Mouse (Mus musculus) midbrain, embryonic 13.5 days (tissue): Measurements from ENCODE around the gene Zfp507. TPM values are rescaled to one million over a fixed set of nuclear protein-coding genes. Genes with fewer than 3 reads are reported as not detected.

Experiments used
- ATAC-seq: fragments of 200-750 bp; cut with Nextera tagmentation; 2 replicates; pipeline ENCODE4 v1.8.0; 2017; ENCODE audit warnings: mild to moderate bottlenecking, moderate TSS enrichment, moderate library complexity
- H3K27ac ChIP-seq: fragments of 300-500 bp; sonication (generic); 2 replicates; pipeline ENCODE4 v1.5.1; 2015; ENCODE audit warnings: inconsistent platforms, mild to moderate bottlenecking, moderate library complexity
- H3K27me3 ChIP-seq: fragments of 300-500 bp; sonication (generic); 2 replicates; pipeline ENCODE4 v1.6.1; 2015; ENCODE audit warnings: mild to moderate bottlenecking, inconsistent platforms
- H3K36me3 ChIP-seq: fragments of 300-500 bp; sonication (generic); 2 replicates; pipeline ENCODE4 v1.6.1; 2015; ENCODE audit warnings: mild to moderate bottlenecking, inconsistent platforms
- H3K4me1 ChIP-seq: fragments of 300-500 bp; sonication (generic); replicated peaks from 2 replicates; pipeline ENCODE4 v1.6.1; 2015; ENCODE audit warnings: inconsistent platforms
- H3K4me2 ChIP-seq: fragments of 300-500 bp; sonication (generic); replicated peaks from 2 replicates; pipeline ENCODE4 v1.6.1; 2015; ENCODE audit warnings: moderate library complexity, mild to moderate bottlenecking, inconsistent platforms
- H3K4me3 ChIP-seq: fragments of 300-500 bp; sonication (generic); replicated peaks from 2 replicates; pipeline ENCODE4 v1.5.1; 2015; ENCODE audit warnings: mild to moderate bottlenecking, inconsistent platforms
- H3K9ac ChIP-seq: fragments of 300-500 bp; sonication (generic); replicated peaks from 2 replicates; pipeline ENCODE4 v1.6.1; 2015; ENCODE audit warnings: mild to moderate bottlenecking, inconsistent platforms
- H3K9me3 ChIP-seq: fragments of 300-500 bp; sonication (generic); 2 replicates; pipeline ENCODE4 v1.6.1; 2016; ENCODE audit warnings: mild to moderate bottlenecking, inconsistent platforms
- WGBS: fragments of 180-500 bp; shearing (Covaris S2); methylation state at CpG from one replicate; pipeline ENCODE4 v1.1.7; 2015; 5-methylcytosine and 5-hydroxymethylcytosine counted together
- polyA plus RNA-seq: library from polyadenylated mRNA; unstranded; fragments of >200 nt; fragmentation: Nextera tagmentation; extraction: Ambion mirVana; gene quantifications from 2 replicates; pipeline ENCODE4 v1.2.1, GENCODE M21; 2015

The Zfp507 gene
- polyA plus RNA-seq, 1 experiment from 2014 or later = 18.3 TPM

- Histone ChIP-seq H3K27me3 (0 out of 2 replicates have a peak, but pooled peaks cover 8% of the 10 kb centered on the region), H3K36me3 (peaks cover 75% of the 10 kb centered on the region), H3K27ac (peak overlapping the region; percentile 31; the same call in 1 of the 2 replicates), H3K4me2 (no peak overlapping the region), H3K9me3 (no peaks in the 10 kb centered on the region), H3K9ac (no peak overlapping the region), H3K4me1 (peaks cover 11% of the 10 kb centered on the region), H3K4me3 (no peak overlapping the region)
- WGBS = 38% methylated on average over 14 of the region's 14 CpGs
- peak; percentile 87 for ATAC-seq
Observed at GRCm38 (mm10) chr7:35747397-35747964, 55.3 kb downstream of the Zfp507 start.

GRCm38 (mm10) chr7:35746686-35747396 is 56.0 kb downstream of the Zfp507 start:
- Histone ChIP-seq H3K27me3 (0 out of 2 replicates have a peak, but pooled peaks cover 8% of the 10 kb centered on the region), H3K9ac (no peak overlapping the region), H3K9me3 (no peaks in the 10 kb centered on the region), H3K27ac (no peak overlapping the region), H3K36me3 (peaks cover 79% of the 10 kb centered on the region), H3K4me1 (peaks cover 10% of the 10 kb centered on the region), H3K4me3 (no peak overlapping the region), H3K4me2 (no peak overlapping the region)
- ATAC-seq = no peak
- WGBS = 74% methylated on average over 12 of the region's 12 CpGs

- no peak for ATAC-seq
- H3K27me3 ChIP-seq = 0 out of 2 replicates have a peak, but pooled peaks cover 8% of the 10 kb centered on the region
- no peak overlapping the region for H3K4me2 ChIP-seq
- no peak overlapping the region for H3K27ac ChIP-seq
- H3K4me1 ChIP-seq = peaks cover 10% of the 10 kb centered on the region
- no peak overlapping the region for H3K4me3 ChIP-seq
- H3K9me3 ChIP-seq = no peaks in the 10 kb centered on the region
- peaks cover 82% of the 10 kb centered on the region for H3K36me3 ChIP-seq
- 90% methylated on average over 6 of the region's 6 CpGs for WGBS
- H3K9ac ChIP-seq = no peak overlapping the region
Observed at GRCm38 (mm10) chr7:35745281-35745702, 57.5 kb downstream of the Zfp507 start.

DNA sequence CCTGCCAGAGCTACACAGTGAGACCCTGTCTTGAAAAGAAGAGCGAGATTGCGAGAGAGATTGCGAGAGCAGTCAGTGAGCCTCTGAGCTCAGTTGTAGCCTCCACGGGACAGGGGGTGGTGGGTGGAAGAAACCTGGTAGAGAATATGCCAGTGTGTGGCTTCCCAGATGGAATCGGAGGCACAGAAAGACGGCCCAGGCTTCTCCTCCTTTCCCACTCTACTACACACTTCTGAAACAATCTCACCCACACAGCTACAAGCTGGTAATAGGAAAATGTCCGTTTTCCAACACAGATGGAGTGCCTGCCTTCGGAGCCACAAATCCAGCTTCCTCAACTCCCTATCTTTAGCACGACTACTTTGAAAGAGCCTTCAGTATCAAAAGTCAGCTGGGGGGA is 58.0 kb downstream of the Zfp507 start:
- Histone ChIP-seq H3K9ac (no peak overlapping the region), H3K4me3 (no peak overlapping the region), H3K27ac (no peak overlapping the region), H3K9me3 (no peaks in the 10 kb centered on the region), H3K36me3 (peaks cover 86% of the 10 kb centered on the region), H3K4me1 (peaks cover 10% of the 10 kb centered on the region), H3K4me2 (no peak overlapping the region), H3K27me3 (0 out of 2 replicates have a peak, but pooled peaks cover 6% of the 10 kb centered on the region)
- no peak for ATAC-seq
- 96% methylated on average over 9 of the region's 9 CpGs for WGBS

GRCm38 (mm10) chr7:35742310-35742709 is 60.5 kb downstream of the Zfp507 start:
- Histone ChIP-seq H3K4me2 (no peak overlapping the region), H3K9me3 (no peaks in the 10 kb centered on the region), H3K4me3 (no peak overlapping the region), H3K27ac (no peak overlapping the region), H3K36me3 (peaks cover 85% of the 10 kb centered on the region), H3K9ac (no peak overlapping the region), H3K4me1 (peaks cover 1% of the 10 kb centered on the region), H3K27me3 (0 out of 2 replicates have a peak, but pooled peaks cover 4% of the 10 kb centered on the region)
- WGBS = 84% methylated on average over 5 of the region's 5 CpGs
- no peak for ATAC-seq

- Histone ChIP-seq H3K9ac (no peak overlapping the region), H3K4me1 (no peaks in the 10 kb centered on the region), H3K4me2 (no peak overlapping the region), H3K9me3 (no peaks in the 10 kb centered on the region), H3K4me3 (no peak overlapping the region), H3K27me3 (0 out of 2 replicates have a peak, but pooled peaks cover 4% of the 10 kb centered on the region), H3K36me3 (peaks cover 82% of the 10 kb centered on the region), H3K27ac (no peak overlapping the region)
- WGBS = 82% methylated on average over 5 of the region's 5 CpGs
- ATAC-seq = no peak
Observed at GRCm38 (mm10) chr7:35741858-35742257, 60.9 kb downstream of the Zfp507 start.

DNA sequence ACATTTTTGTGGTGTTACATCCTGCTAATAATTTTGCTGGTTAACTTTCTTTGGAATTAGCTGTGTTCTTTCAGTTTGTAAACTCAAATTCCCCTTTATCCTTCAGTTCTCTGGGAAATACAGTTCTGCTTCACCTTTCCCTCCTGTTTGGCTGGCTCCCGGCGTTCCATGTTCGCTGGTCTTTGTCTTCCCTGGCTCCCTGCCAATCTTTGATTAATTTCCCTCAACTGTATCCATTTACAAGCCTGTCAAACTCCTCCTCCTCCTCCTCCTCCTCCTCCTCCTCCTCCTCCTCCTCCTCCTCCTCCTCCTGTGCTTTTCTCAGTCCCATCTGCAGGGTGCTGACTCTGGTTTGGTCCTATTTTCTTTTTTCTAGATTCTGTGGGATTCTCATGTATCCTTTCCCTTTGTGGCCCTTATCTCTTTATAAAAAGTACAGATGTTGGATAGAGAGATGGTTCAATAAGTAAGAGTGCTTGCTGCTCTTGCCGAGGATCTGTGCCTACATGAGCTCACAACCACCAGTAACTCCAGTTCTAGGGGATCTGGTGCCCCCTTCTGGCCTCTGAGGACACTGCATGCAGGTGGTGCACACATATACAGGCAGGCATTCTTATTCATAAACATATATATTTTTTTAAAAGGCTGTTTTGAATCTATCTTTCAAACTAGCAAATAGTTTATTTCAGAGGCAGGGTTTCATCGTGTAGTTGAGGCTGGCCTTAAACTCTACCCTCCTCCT is 62.1 kb downstream of the Zfp507 start:
- 69% methylated on average over 5 of the region's 5 CpGs for WGBS
- Histone ChIP-seq H3K4me2 (no peak overlapping the region), H3K9me3 (no peaks in the 10 kb centered on the region), H3K4me3 (no peak overlapping the region), H3K36me3 (peaks cover 75% of the 10 kb centered on the region), H3K27ac (no peak overlapping the region), H3K27me3 (0 out of 2 replicates have a peak, but pooled peaks cover 1% of the 10 kb centered on the region), H3K9ac (no peak overlapping the region), H3K4me1 (no peaks in the 10 kb centered on the region)
- ATAC-seq = no peak

GRCm38 (mm10) chr7:35738871-35739270 is 63.9 kb downstream of the Zfp507 start:
- Histone ChIP-seq H3K4me3 (no peak overlapping the region), H3K36me3 (peaks cover 69% of the 10 kb centered on the region), H3K27me3 (no peaks in the 10 kb centered on the region)

DNA sequence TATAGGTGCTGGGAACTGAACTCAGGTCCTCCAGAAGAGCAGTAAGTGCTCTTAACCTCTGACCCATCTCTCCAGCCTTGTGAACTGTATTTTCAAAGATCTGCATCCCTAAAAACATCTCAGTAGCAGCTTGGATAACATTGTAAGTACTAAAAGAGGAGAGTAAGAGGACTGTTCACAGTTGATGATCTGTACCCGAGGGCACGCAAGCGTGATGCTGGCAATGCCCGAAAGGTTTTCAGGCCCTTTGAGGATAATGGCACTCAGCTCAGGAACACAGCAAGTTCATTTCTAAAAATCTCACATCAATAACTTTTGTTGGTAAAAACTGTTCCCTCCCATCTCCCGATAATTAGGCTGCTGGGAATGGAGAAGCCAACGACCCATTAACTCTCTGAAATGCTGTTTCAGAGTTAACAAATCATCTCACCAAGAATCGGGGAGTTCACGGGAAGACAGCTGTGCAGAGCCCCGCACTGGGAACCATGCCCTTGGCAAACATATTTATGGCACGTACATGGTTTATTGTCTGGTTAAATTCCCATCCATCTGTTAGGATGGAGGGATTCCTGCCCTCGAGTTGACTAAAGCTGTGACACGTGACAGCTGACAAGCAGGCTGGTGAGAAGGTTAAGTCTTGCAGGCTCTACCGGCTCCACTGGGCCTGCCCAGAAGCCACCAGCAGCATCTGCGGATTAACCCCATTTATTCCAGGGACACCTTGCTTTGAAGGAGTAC is 69.3 kb downstream of the Zfp507 start:
- 80% methylated on average over 14 of the region's 14 CpGs for WGBS
- ATAC-seq = 0 out of 2 replicates have a peak, but pooled peaks have one; percentile 37
- H3K4me2 ChIP-seq = no peak overlapping the region
- H3K4me3 ChIP-seq = no peak overlapping the region
- peak overlapping the region; percentile 56 for H3K27ac ChIP-seq
- 0 out of 2 replicates have a peak, but pooled peaks cover 6% of the 10 kb centered on the region for H3K4me1 ChIP-seq
- H3K36me3 ChIP-seq = peaks cover 51% of the 10 kb centered on the region
- H3K9ac ChIP-seq = no peak overlapping the region
- no peaks in the 10 kb centered on the region for H3K9me3 ChIP-seq
- no peaks in the 10 kb centered on the region for H3K27me3 ChIP-seq

More at GRCm38 (mm10) chr7:35738871-35739270, 63.9 kb downstream of the Zfp507 start:
- Histone ChIP-seq H3K9ac (no peak overlapping the region), H3K9me3 (no peaks in the 10 kb centered on the region), H3K27ac (no peak overlapping the region), H3K4me2 (no peak overlapping the region), H3K4me1 (0 out of 2 replicates have a peak, but pooled peaks cover under 1% of the 10 kb centered on the region)
- no peak for ATAC-seq

DNA sequence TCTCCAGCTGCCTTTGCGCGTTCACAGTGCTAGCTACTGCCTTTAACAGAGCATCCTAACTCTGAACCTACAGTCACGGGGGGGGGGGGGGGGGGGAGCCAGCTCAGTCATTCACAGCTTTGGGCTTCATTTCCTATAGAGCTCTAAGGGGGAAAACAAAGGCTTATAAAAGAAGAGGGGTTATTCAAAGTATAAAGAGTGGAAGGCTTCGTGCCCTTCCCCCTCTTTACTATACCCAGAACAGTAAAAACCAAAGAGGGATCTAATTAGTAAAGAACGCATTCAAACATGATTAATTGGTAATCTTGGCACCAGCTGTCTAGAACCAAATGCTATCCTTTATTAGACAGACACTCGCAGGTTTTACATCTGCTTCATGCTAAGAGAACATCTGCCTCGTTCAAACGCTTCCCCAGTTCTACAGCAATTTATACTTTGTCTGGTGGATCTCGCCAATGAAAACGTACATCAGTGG is 70.2 kb downstream of the Zfp507 start:
- Histone ChIP-seq H3K9me3 (peaks cover 3% of the 10 kb centered on the region; the same call in 1 of the 2 replicates), H3K27me3 (no peaks in the 10 kb centered on the region), H3K4me1 (0 out of 2 replicates have a peak, but pooled peaks cover 6% of the 10 kb centered on the region), H3K9ac (no peak overlapping the region), H3K4me2 (no peak overlapping the region), H3K4me3 (no peak overlapping the region), H3K36me3 (peaks cover 51% of the 10 kb centered on the region), H3K27ac (no peak overlapping the region; the same call in 1 of the 2 replicates)
- 0 out of 2 replicates have a peak, but pooled peaks have one; percentile 27 for ATAC-seq
- 72% methylated on average over 10 of the region's 10 CpGs for WGBS

- WGBS = 92% methylated on average over 9 of the region's 9 CpGs
- ATAC-seq = no peak
- no peaks in the 10 kb centered on the region for H3K27me3 ChIP-seq
- 0 out of 2 replicates have a peak, but pooled peaks cover 6% of the 10 kb centered on the region for H3K4me1 ChIP-seq
- H3K9ac ChIP-seq = no peak overlapping the region
- peaks cover 3% of the 10 kb centered on the region; the same call in 1 of the 2 replicates for H3K9me3 ChIP-seq
- H3K36me3 ChIP-seq = peaks cover 46% of the 10 kb centered on the region
- H3K27ac ChIP-seq = no peak overlapping the region
- H3K4me3 ChIP-seq = no peak overlapping the region
- H3K4me2 ChIP-seq = no peak overlapping the region
Observed at GRCm38 (mm10) chr7:35729621-35730031, 73.2 kb downstream of the Zfp507 start.
